In the genomic region with DNA sequence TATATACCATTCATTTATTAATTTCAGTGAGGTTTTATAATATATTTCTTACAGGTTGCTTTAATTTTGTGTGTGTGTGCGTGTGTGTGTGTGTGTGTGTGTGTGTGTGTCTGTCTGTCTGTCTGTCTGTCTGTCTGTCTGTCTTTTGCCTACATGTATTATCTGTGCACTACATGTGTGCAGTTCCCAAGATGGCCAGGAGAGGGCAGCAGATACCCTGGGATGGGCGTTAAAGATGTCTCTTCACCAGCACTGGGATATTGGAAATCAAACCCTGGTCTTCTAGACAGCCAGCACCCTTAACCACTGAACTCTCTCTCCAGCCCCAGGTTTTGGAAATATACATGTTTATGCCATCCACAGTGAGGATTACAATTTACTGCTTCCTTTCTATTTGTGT, we compare ENCODE assay signal across 9 mouse cellular contexts. TPM values are rescaled to one million over a fixed set of nuclear protein-coding genes. Genes with fewer than 3 reads are reported as not detected.
A peak's percentile ranks its signal among the peaks of the same experiment; 100 is the strongest.
DNase-seq lines count a peak whose midpoint lies in the region; ATAC-seq and TF ChIP-seq lines count a peak whose summit lies in the region.
"Had no signal": no experiment of that assay in that cellular context is flagged by ENCODE, and none has a peak within 500 bp of the region (broad histone marks: within the 10 kb centered on the region; RNA-seq: fewer than 3 reads in every experiment).

No protein-coding gene starts in this region.

- no peak for TF ChIP-seq EP300 in ES-Bruce4 (IDR thresholded peaks at IDR 0.05; ENCODE audit: insufficient read depth, low read depth, low read length)

- WGBS in kidney, embryonic 14.5 days = 40% methylated on average over 2 of the region's 2 CpGs

- H3K36me3 ChIP-seq in kidney, embryonic 14.5 days (ENCODE audit: control insufficient read depth, insufficient read depth, low read length) = no peaks in the 10 kb centered on the region
- H3K36me3 ChIP-seq in ES-Bruce4 (ENCODE audit: control insufficient read depth, insufficient read depth, low read length, poor library complexity, severe bottlenecking) = no peaks in the 10 kb centered on the region

- peak; percentile 58 for DNase-seq in CD4-positive, CD25-positive, alpha-beta regulatory T cell, adult 2 months (ENCODE audit: low read depth, low spot score)
- DNase-seq in kidney, adult 18-20 months = peak; percentile 63
- DNase-seq in embryo, embryonic 9.5 days (ENCODE audit: extremely low spot score) = peak; percentile 64
- peak; percentile 48 for DNase-seq in lung, postnatal 10 days
- DNase-seq in thymus, postnatal 10 days (ENCODE audit: low spot score in 2 of 2) = peak; percentile 48 to 70

- H3K27ac ChIP-seq in kidney, embryonic 14.5 days (ENCODE audit: low read depth, low read length) = no peak overlapping the region
- no peak overlapping the region for H3K27ac ChIP-seq in ES-Bruce4 (ENCODE audit: insufficient read depth, low read length)

- no peak overlapping the region for H3K4me3 ChIP-seq in kidney, embryonic 14.5 days (ENCODE audit: low read length)
- no peak overlapping the region for H3K4me3 ChIP-seq in ES-Bruce4 (ENCODE audit: low read depth, low read length)
- H3K4me3 ChIP-seq: megakaryocyte, embryonic 14.5 days had no signal

- H3K9me3 ChIP-seq in kidney, embryonic 14.5 days (ENCODE audit: control insufficient read depth, low read length) = no peaks in the 10 kb centered on the region
- H3K9me3 ChIP-seq in ES-Bruce4 (replicated peaks; ENCODE audit: control insufficient read depth, insufficient read depth, low read length, poor library complexity, severe bottlenecking) = peaks cover 7% of the 10 kb centered on the region; the same call in 1 of the 2 replicates

- no peaks in the 10 kb centered on the region for H3K4me1 ChIP-seq in kidney, embryonic 14.5 days (ENCODE audit: control insufficient read depth, insufficient read depth, low read length)
- H3K4me1 ChIP-seq in ES-Bruce4 (ENCODE audit: control insufficient read depth, insufficient read depth, low read length) = no peaks in the 10 kb centered on the region
- H3K4me1 ChIP-seq: megakaryocyte, embryonic 14.5 days had no signal

- TF ChIP-seq CTCF in ES-Bruce4 (IDR thresholded peaks at IDR 0.05; ENCODE audit: low read depth, low read length) = peak; percentile 77

- no peak for TF ChIP-seq POLR2A in ES-Bruce4 (IDR thresholded peaks at IDR 0.05; ENCODE audit: insufficient read depth, low read length)

- no peaks in the 10 kb centered on the region for H3K27me3 ChIP-seq in kidney, embryonic 14.5 days (ENCODE audit: control insufficient read depth, insufficient read depth, low read length)
- H3K27me3 ChIP-seq in ES-Bruce4 (ENCODE audit: control insufficient read depth, insufficient read depth, low read length, poor library complexity, severe bottlenecking) = no peaks in the 10 kb centered on the region

- no peak overlapping the region for H3K9ac ChIP-seq in kidney, embryonic 14.5 days (ENCODE audit: low read depth, low read length)
- no peak overlapping the region for H3K9ac ChIP-seq in ES-Bruce4 (ENCODE audit: low read depth, poor library complexity, severe bottlenecking)

- no peak for ATAC-seq in CD4-positive, CD25-positive, alpha-beta regulatory T cell, adult 4 months
- ATAC-seq in kidney, embryonic 14.5 days (ENCODE audit: low FRiP score, low TSS enrichment) = no peak

- H3K4me2 ChIP-seq in kidney, embryonic 14.5 days (replicated peaks; ENCODE audit: low read depth, low read length) = no peak overlapping the region

RNA-seq across cellular contexts. Expression of a gene that starts 16.5 kb away (rescaled TPM):
- under 1 TPM; 0.08 TPM for polyA plus RNA-seq in CD4-positive, CD25-positive, alpha-beta regulatory T cell, adult 4 months (2017; shearing (Covaris generic))
- 1.2 and 1.8 TPM in 2 replicates for polyA plus RNA-seq in kidney, embryonic 14.5 days (2014; fragmentation: Nextera tagmentation; extraction: Ambion mirVana)
- polyA plus RNA-seq in ES-Bruce4 (2011; ENCODE audit: insufficient read depth, insufficient read length, low read depth, missing spikeins) = 4.8 and 5.0 TPM in 2 replicates

RNA-seq across cellular contexts. Expression of a gene that starts 26.4 kb away (rescaled TPM):
- polyA plus RNA-seq in CD4-positive, CD25-positive, alpha-beta regulatory T cell, adult 4 months (2017; shearing (Covaris generic)) = not detected
- polyA plus RNA-seq in kidney, embryonic 14.5 days (2014; fragmentation: Nextera tagmentation; extraction: Ambion mirVana) = not detected in 2 replicates
- not detected in 2 replicates for polyA plus RNA-seq in ES-Bruce4 (2011; ENCODE audit: insufficient read depth, insufficient read length, low read depth, missing spikeins)
